Mouse (Mus musculus) megakaryocyte, adult 5-6 weeks (primary cell): ENCODE results near the gene Csrnp1. TPM values are rescaled to one million over a fixed set of nuclear protein-coding genes. Genes with fewer than 3 reads are reported as not detected.

Experiments used
- ATAC-seq: 2 replicates; pipeline ENCODE4 v1.8.0; 2016; ENCODE audit warnings: mild to moderate bottlenecking, inconsistent platforms; ENCODE audit not compliant: poor library complexity, severe bottlenecking
- total RNA-seq, 2 experiments: library from RNA; stranded (forward) in 1 of 2; stranded (reverse) in 1 of 2; fragments of 153-499, 151-499 nt in 1 of 2; fragments of 221-1000, 200-1000 nt in 1 of 2; gene quantifications; 2 replicates each; pipeline versions ENCODE4 v1.2.3 to v1.2.4; 2015 to 2017

Csrnp1 gene
- total RNA-seq, 2 experiments from 2014 or later = 11.6 to 11.8 TPM

- ATAC-seq = no peak
Measured at GRCm38 (mm10) chr9:119978811-119979441, 5.5 kb downstream of the Csrnp1 start.

- ATAC-seq = no peak
Measured at GRCm38 (mm10) chr9:119978151-119978810, 6.2 kb downstream of the Csrnp1 start.

GRCm38 (mm10) chr9:119977557-119978060, 6.8 kb downstream of the Csrnp1 start:
- no peak for ATAC-seq

- ATAC-seq = peak; percentile 31
Measured at GRCm38 (mm10) chr9:119976704-119977556, 7.5 kb downstream of the Csrnp1 start.

- no peak for ATAC-seq
Measured at GRCm38 (mm10) chr9:119975286-119975685, 9.2 kb downstream of the Csrnp1 start.

- no peak for ATAC-seq
Measured at GRCm38 (mm10) chr9:119974609-119975008, 9.8 kb downstream of the Csrnp1 start.

GRCm38 (mm10) chr9:119973869-119974520, 10.5 kb downstream of the Csrnp1 start:
- ATAC-seq = no peak

- no peak for ATAC-seq
Measured at GRCm38 (mm10) chr9:119973281-119973680, 11.2 kb downstream of the Csrnp1 start.

- ATAC-seq = no peak
Measured at GRCm38 (mm10) chr9:119972582-119972981, 11.9 kb downstream of the Csrnp1 start.

GRCm38 (mm10) chr9:119972166-119972565, 12.3 kb downstream of the Csrnp1 start:
- no peak for ATAC-seq

GRCm38 (mm10) chr9:119970763-119971656, 13.4 kb downstream of the Csrnp1 start:
- no peak for ATAC-seq

- ATAC-seq = 0 out of 2 replicates have a peak, but pooled peaks have one; percentile 33
Measured at GRCm38 (mm10) chr9:119970221-119970620, 14.2 kb downstream of the Csrnp1 start.

GRCm38 (mm10) chr9:119969811-119970210, 14.6 kb downstream of the Csrnp1 start:
- ATAC-seq = no peak

- ATAC-seq = no peak
Measured at GRCm38 (mm10) chr9:119966221-119966910, 18.1 kb downstream of the Csrnp1 start.

- ATAC-seq = no peak
Measured at GRCm38 (mm10) chr9:119965186-119965585, 19.3 kb downstream of the Csrnp1 start.

- no peak for ATAC-seq
Measured at GRCm38 (mm10) chr9:119964206-119964605, 20.3 kb downstream of the Csrnp1 start.

- peak; percentile 99 for ATAC-seq
Measured at GRCm38 (mm10) chr9:119962987-119963667, 21.3 kb downstream of the Csrnp1 start.

- no peak for ATAC-seq
Measured at GRCm38 (mm10) chr9:119962216-119962615, 22.2 kb downstream of the Csrnp1 start.

GRCm38 (mm10) chr9:119958835-119959234, 25.6 kb downstream of the Csrnp1 start:
- ATAC-seq = no peak
